Mouse (Mus musculus) right cerebral cortex, adult 2 months (tissue): ENCODE measurements around the gene Gli3.

ENCODE experiments used
- DNase-seq, 2 experiments: peaks; one replicate each; pipeline ENCODE4 v3.0.0; 2021 to 2022; ENCODE audit warnings: low spot score in 2 of 2

Gli3 gene

GRCm38 (mm10) chr13:15660502-15660901 is 197.5 kb downstream of the Gli3 start:
- DNase-seq, result no peak

DNA sequence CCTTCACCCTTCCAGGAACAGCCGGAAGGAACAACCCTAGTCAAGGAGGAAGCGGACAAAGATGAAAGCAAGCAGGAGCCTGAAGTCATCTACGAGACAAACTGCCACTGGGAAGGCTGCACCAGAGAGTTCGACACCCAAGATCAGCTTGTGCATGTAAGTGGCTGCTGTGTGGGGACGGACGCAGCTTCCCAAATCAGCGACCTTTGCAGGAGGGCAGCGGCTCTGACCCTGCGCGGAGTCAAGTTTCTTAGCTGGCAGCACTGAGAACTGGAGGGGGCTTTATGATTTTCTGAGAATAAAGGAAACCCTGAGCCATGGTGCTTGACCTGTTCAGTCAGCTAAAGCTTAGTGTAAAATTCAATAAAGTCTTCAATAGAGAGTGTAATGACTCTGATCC is 199.3 kb downstream of the Gli3 start:
- no peak for DNase-seq

DNA sequence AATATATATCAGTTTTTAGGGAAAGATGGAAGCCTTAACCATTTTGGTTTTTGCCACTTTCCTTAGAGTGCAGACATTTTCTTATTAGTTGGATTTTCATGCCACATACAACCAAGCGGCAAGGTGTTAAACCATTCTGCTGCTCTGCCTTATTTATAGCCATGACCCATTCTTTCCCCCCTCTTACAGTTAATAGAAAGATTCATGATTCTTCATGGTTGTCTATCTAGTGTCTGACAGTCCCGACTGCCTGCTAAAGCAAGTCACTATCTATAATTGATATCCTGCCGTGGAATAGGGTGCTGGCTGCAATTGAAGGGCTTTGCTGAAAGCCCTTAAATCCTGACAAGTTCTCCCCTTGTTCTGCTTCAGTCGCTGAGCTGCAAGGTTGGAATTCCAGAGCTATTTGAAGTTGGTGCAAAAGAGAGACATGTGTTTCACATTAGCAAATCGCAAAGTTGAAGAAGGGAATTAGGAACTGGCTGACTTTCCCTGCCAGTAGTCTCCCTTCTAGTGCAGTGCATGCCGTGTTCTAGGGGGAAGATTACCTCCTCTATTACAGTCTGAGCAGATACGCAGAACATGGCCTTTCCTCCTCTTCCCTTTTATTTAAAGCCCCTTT is 201.7 kb downstream of the Gli3 start:
- DNase-seq, result no peak

DNA sequence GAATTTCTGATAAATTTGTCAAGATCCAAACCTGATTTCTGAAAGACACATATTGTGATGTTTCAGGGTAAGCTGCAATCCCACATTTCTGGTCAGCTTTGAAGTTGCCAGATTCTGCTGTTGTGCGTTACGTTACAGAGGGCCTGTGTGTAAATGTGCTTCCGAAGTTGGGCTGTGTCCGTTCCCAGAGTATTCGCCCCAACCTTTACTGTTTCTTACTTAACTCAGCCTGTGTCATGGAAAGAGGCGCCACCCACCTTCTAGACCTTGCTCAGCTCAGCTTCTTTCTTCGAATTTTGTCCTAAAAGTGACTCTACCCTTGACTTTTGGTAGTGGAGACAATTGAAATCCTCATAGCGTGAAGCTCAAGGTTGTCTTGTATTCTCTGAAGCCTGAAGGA is 202.5 kb downstream of the Gli3 start:
- no peak for DNase-seq

DNA sequence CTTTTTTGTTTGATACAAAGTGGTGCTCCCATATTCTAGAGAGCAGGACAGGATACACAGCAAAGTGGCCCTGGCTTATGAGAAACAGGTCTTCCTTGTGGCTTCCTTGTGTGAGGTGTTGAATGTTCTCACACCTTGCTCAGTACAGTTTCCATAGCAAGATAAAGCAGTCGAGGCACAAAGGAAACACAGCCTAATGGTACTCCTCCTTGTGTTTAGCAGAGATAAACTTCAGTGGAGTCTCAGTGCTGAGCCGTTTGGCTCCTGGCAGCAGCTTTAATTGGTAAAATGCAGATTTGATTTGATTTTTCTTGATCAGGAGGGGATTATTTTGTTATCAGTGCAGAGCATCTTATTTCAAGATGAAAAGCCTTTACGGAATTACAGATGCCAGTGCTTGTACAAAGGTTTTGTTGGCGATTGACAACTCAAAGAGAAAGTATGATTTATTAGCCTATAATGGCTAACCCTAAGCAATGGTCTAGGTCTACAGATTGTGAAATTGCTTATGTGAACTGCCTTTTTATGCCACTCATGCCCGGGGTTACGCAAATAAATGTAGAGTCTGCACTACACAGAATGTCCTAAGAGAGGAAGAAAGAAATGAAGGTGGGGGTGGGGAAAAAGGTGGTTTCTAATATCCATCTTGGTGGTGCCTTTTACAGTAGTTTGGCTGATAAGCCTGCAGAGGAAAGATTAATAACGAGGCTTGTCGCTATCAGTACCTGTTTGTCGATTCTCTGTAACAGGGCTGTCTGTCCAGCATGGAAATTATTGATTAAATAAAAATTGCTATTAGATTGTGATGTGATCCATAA is 207.3 kb downstream of the Gli3 start:
- no peak for DNase-seq

GRCm38 (mm10) chr13:15670962-15671313 is 207.9 kb downstream of the Gli3 start:
- no peak for DNase-seq

- no peak for DNase-seq
These were observed 212.4 kb downstream of the Gli3 start for GRCm38 (mm10) chr13:15675480-15675879.

- DNase-seq, result peak in 1 of 2 experiments; percentile 13
These were observed 214.2 kb downstream of the Gli3 start for GRCm38 (mm10) chr13:15677106-15677760.

DNA sequence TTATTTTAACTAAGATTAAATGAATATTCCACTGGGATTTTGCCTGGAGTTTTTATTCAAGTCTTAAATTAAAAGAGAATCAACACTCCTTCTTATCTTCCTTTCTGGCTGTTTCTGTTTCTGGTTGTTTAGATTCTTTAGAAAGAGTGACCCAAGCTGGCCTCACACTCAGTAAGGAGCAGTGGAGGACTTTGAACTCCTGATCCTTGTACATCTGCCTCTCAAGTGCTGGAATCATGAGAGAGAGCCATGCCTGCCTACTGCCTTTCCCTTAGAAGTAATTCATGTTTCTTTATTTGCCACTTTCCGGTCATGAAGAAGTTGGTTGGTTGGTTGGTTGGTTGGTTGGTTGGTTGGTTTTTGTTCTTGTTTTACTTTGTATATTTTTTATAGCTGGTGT is 218.5 kb downstream of the Gli3 start:
- DNase-seq, result no peak

- no peak for DNase-seq
These were observed 220.0 kb downstream of the Gli3 start for GRCm38 (mm10) chr13:15683006-15683405.

GRCm38 (mm10) chr13:15688074-15688825 is 225.2 kb downstream of the Gli3 start:
- DNase-seq, result no peak

GRCm38 (mm10) chr13:15688826-15689501 is 225.9 kb downstream of the Gli3 start:
- no peak for DNase-seq

DNA sequence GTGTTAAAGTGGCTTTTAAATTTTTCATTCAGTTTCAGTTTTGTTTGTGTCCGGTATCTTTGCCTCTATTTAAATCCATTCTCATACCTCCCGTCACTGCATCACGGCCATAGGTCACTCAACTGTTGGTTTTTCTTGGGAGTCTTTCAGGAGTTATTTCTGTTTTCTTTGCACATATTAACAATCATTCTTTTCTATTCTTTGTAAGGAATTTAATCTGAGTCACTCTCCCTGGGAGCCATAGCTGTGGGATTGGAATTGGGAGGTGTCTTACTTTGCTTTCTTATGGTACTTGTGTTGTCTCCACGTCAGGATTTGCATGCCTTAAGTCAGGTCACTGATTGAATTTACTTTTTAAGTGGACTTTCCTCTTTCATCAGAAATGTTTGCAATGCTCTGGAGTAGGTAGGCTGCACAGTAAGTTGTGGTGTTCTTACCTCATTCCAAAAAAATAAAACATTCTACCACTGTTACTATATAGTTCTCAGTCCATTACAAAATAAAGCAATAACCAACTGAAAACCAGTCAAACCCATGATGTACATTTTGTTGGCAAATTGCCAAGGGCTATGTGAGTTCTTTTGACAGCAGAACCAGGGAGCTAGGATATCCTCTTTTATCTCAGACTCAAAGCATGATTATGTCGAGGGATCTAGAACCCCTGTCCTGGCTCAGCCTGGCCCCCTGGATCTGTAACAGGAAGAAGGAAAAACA is 228.9 kb downstream of the Gli3 start:
- no peak for DNase-seq

DNA sequence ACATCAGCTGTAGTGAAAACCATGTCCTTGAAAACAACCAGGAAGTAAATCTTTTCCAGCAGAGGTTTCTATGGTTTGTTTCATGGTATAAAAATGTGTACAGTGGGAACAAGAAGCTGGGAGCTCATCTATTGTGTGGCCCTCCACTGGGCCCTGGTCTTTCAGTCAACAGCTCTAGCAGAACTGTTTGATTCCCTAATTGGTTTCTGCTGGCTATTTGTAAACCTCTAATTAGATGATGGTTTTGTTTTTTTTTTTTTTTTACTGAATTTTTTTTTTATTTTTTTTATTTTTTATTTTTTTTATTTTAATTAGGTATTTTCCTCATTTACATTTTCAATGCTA is 229.4 kb downstream of the Gli3 start:
- DNase-seq, result no peak

GRCm38 (mm10) chr13:15698284-15698683 is 235.2 kb downstream of the Gli3 start:
- DNase-seq, result peak; percentile 25 to 36

- no peak for DNase-seq
These were observed 236.1 kb downstream of the Gli3 start for GRCm38 (mm10) chr13:15699116-15699515.

DNA sequence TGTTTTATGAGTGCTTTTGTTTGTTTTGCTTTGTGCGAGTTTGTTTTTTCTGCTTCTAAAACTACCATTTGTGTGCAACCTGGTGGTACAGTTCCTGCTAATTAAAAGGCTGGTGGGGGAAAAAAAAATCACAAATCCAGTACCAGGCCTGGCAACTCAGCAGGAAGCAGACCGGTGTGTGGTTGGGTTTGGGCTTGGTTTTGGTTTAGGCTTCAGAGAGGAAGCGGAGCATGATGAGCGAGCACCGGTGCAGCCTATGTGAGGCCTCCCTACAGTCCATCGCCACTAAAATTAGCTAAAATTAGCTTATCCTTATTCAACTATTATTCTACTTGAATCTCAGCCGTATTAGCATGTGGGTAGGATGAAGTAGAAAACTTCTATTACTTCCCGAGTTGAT is 241.6 kb downstream of the Gli3 start:
- DNase-seq, result no peak

- no peak for DNase-seq
These were observed 244.4 kb downstream of the Gli3 start for GRCm38 (mm10) chr13:15707481-15707881.

DNA sequence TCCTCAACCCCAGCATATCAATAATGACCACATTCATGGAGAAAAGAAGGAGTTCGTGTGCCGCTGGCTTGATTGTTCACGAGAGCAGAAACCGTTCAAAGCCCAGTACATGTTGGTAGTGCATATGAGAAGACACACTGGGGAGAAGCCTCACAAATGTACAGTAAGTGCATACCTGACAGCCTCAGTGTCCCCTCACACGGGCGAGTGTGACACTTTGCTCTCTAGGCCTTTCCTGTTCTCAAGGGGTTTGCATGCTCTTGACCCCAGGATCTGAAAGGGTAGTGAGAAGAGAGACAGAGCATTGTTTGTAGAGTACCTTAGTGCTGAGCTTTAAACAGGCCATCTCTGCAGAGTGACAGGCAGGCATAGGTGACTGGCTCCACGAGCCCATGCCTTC is 250.5 kb downstream of the Gli3 start:
- DNase-seq, result no peak

DNA sequence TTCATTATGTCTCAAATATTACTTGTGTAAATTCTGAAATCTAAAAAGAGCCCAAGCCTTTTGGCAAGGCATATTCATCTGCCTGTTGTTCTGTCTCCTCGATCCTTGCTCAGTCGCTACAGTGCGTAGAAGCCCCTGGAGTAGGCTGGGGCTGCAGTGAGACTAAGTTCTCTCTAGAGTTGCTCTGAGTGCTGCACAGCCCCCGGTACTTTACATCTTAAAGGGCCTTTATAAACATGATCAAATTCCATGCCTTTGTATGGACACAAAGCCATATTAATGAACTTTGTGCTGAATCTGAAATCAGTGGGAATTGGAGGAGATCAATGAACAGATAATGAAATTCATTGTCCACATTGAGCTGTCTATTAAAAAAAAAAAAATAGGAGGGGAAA is 251.3 kb downstream of the Gli3 start:
- DNase-seq, result no peak
